In the genomic region with DNA sequence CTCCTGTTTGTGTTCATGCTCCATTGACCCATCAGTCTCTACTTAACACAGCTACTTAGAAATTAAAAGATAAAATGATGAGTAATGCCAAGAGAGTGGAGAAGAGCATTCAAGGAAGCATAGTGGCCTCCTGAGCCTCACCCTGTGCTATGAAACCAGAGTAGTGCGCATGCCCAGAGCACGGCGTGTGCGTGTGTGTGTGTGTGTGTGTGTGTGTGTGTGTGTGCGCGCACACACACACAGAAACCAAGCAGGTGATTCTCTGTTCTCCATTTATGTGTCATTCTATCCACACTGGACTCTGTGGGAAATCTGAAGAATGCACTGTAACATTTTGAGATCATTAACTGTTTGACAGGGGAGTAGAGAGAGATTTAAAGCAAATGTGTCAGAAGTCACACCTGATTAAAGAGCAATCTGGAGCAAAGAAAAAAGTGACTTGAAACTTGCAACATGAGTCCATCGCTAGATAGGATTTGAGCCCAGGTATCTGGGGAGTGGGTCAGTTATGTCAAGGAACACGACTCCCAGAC, we compare ENCODE assay signal across 21 mouse cellular contexts.
DNase-seq lines count a peak whose midpoint lies in the region; ATAC-seq and TF ChIP-seq lines count a peak whose summit lies in the region.
"Had no signal": no experiment of that assay in that cellular context is flagged by ENCODE, and none has a peak within 500 bp of the region (broad histone marks: within the 10 kb centered on the region; RNA-seq: fewer than 3 reads in every experiment).

No protein-coding gene starts in this region.

- H3K4me3 ChIP-seq in kidney, embryonic 15.5 days (replicated peaks), result no peak overlapping the region
- no peak overlapping the region for H3K4me3 ChIP-seq in kidney, postnatal 0 days (replicated peaks; ENCODE audit: low read depth, low read length)
- H3K4me3 ChIP-seq in kidney, adult 2 months (ENCODE audit: insufficient read depth, low read depth, low read length), result no peak overlapping the region
- no peak overlapping the region for H3K4me3 ChIP-seq in CH12.LX (replicated peaks in 1 of 3; ENCODE audit: low read depth in 2 of 3, low read length in 2 of 3, poor library complexity in 1 of 3)
- H3K4me3 ChIP-seq: embryonic facial prominence, embryonic 10.5 days; embryonic facial prominence, embryonic 12.5 days; forebrain, embryonic 13.5 days; forebrain, embryonic 15.5 days had no signal

- 0 out of 2 replicates have a peak overlapping the region, but pooled peaks have one; percentile 21 for H3K4me2 ChIP-seq in kidney, embryonic 15.5 days
- no peak overlapping the region for H3K4me2 ChIP-seq in kidney, postnatal 0 days (ENCODE audit: low read length)
- no peak overlapping the region for H3K4me2 ChIP-seq in CH12.LX (ENCODE audit: insufficient read depth, low read depth, poor library complexity, severe bottlenecking)
- H3K4me2 ChIP-seq: embryonic facial prominence, embryonic 12.5 days; forebrain, embryonic 13.5 days; forebrain, embryonic 15.5 days had no signal

- no peak for TF ChIP-seq EP300 in CH12.LX (IDR thresholded peaks at IDR 0.05; ENCODE audit: low read length)

- no peaks in the 10 kb centered on the region for H3K36me3 ChIP-seq in kidney, embryonic 15.5 days
- H3K36me3 ChIP-seq in kidney, postnatal 0 days (ENCODE audit: insufficient read depth, low read length), result no peaks in the 10 kb centered on the region
- H3K36me3 ChIP-seq in kidney, adult 2 months (ENCODE audit: control insufficient read depth, insufficient read depth, low read length), result no peaks in the 10 kb centered on the region
- no peaks in the 10 kb centered on the region for H3K36me3 ChIP-seq in CH12.LX (replicated peaks in 1 of 2; ENCODE audit: control insufficient read depth in 1 of 2, insufficient read depth in 1 of 2, low read length in 1 of 2)
- H3K36me3 ChIP-seq: embryonic facial prominence, embryonic 10.5 days; embryonic facial prominence, embryonic 12.5 days; forebrain, embryonic 15.5 days; G1E had no signal

- no peak overlapping the region for H3K9ac ChIP-seq in kidney, embryonic 15.5 days
- H3K9ac ChIP-seq in kidney, postnatal 0 days (ENCODE audit: low read depth, low read length), result no peak overlapping the region
- H3K9ac ChIP-seq in CH12.LX (ENCODE audit: insufficient read depth, low read depth), result no peak overlapping the region
- H3K9ac ChIP-seq: embryonic facial prominence, embryonic 12.5 days; forebrain, embryonic 13.5 days; forebrain, embryonic 15.5 days had no signal

- H3K27ac ChIP-seq in kidney, embryonic 15.5 days, result 0 out of 2 replicates have a peak overlapping the region, but pooled peaks have one; percentile 6
- H3K27ac ChIP-seq in kidney, postnatal 0 days, result no peak overlapping the region
- H3K27ac ChIP-seq in kidney, adult 2 months (ENCODE audit: insufficient read depth, low read depth, low read length), result no peak overlapping the region
- H3K27ac ChIP-seq in CH12.LX (ENCODE audit: insufficient read depth, low read depth), result no peak overlapping the region
- H3K27ac ChIP-seq: embryonic facial prominence, embryonic 10.5 days; embryonic facial prominence, embryonic 12.5 days; forebrain, embryonic 13.5 days; forebrain, embryonic 15.5 days had no signal

- no peak for DNase-seq in kidney, postnatal 10 days
- DNase-seq in kidney, postnatal 0 days (ENCODE audit: low spot score), result peak; percentile 79
- no peak for DNase-seq in kidney, adult 2 months
- no peak for DNase-seq in CH12.LX (ENCODE audit: extremely low read depth)
- no peak for DNase-seq in ovary, postnatal 14 days (ENCODE audit: low spot score)
- DNase-seq: adrenal gland, adult 8-10 months; adrenal gland, postnatal 14 days; adrenal gland, postnatal 36 days; cerebellum, adult 11-12 months; cerebellum, adult 2 months; cerebellum, adult 9-10 months; cerebellum, postnatal 10 days; cerebellum, postnatal 25 days had no signal

- H3K9me3 ChIP-seq in kidney, embryonic 15.5 days (replicated peaks), result no peaks in the 10 kb centered on the region
- H3K9me3 ChIP-seq in kidney, postnatal 0 days (replicated peaks; ENCODE audit: low read length), result no peaks in the 10 kb centered on the region
- H3K9me3 ChIP-seq in CH12.LX (replicated peaks; ENCODE audit: low read length), result no peaks in the 10 kb centered on the region
- H3K9me3 ChIP-seq: embryonic facial prominence, embryonic 10.5 days; embryonic facial prominence, embryonic 12.5 days; forebrain, embryonic 13.5 days; forebrain, embryonic 15.5 days; G1E had no signal

- H3K79me2 ChIP-seq in CH12.LX (replicated peaks; ENCODE audit: control insufficient read depth, extremely low read depth, insufficient read depth, poor library complexity, severe bottlenecking), result no peaks in the 10 kb centered on the region

- 49% methylated on average over 8 of the region's 8 CpGs for WGBS in kidney, embryonic 15.5 days
- 42% methylated on average over 8 of the region's 8 CpGs for WGBS in kidney, postnatal 0 days
- 30% methylated on average over 8 of the region's 8 CpGs for WGBS in kidney, adult 2 months

- TF ChIP-seq CTCF in kidney, postnatal 0 days (IDR thresholded peaks at IDR 0.05; ENCODE audit: low read depth), result no peak
- no peak for TF ChIP-seq CTCF in kidney, adult 2 months (conservative IDR thresholded peaks at IDR 0.05; ENCODE audit: insufficient read depth, insufficient read length, low read depth, low read length)
- no peak for TF ChIP-seq CTCF in CH12.LX (conservative IDR thresholded peaks at IDR 0.05 in 1 of 2, IDR thresholded peaks at IDR 0.05 in 1 of 2; ENCODE audit: low read depth in 2 of 2, low read length in 2 of 2)

- dilution Hi-C loops in CH12.LX (cut with MboI; ENCODE audit: extremely low pct_ligation_motif_present, extremely low pct_unique_long_range_greater_than_20kb, low sequenced_read_pairs), result no loop called here

- ATAC-seq in kidney, embryonic 15.5 days (replicated peaks; ENCODE audit: low FRiP score), result peak; percentile 93
- peak; percentile 83 for ATAC-seq in kidney, postnatal 0 days (replicated peaks; ENCODE audit: low FRiP score, low read depth)
- ATAC-seq: activated CD4-positive, CD25-positive, alpha-beta regulatory T cell, adult 4 months; forebrain, embryonic 13.5 days; forebrain, embryonic 15.5 days; Patski had no signal

- no peak for TF ChIP-seq RAD21 in CH12.LX (IDR thresholded peaks at IDR 0.05; ENCODE audit: low read depth, low read length)

- in situ Hi-C loops in CH12.LX (cut with MboI; ENCODE audit: low pct_ligation_motif_present, low pct_unique_long_range_greater_than_20kb, low sequenced_read_pairs), result no loop called here

- no peaks in the 10 kb centered on the region for H3K27me3 ChIP-seq in kidney, embryonic 15.5 days
- H3K27me3 ChIP-seq in kidney, postnatal 0 days (ENCODE audit: insufficient read depth, low read length), result no peaks in the 10 kb centered on the region
- no peaks in the 10 kb centered on the region for H3K27me3 ChIP-seq in kidney, adult 2 months (replicated peaks; ENCODE audit: control insufficient read depth, insufficient read depth, low read length)
- H3K27me3 ChIP-seq in CH12.LX (replicated peaks), result no peaks in the 10 kb centered on the region
- H3K27me3 ChIP-seq: embryonic facial prominence, embryonic 12.5 days; forebrain, embryonic 13.5 days; forebrain, embryonic 15.5 days had no signal

- peaks cover 9% of the 10 kb centered on the region; the same call in 1 of the 2 replicates for H3K4me1 ChIP-seq in kidney, embryonic 15.5 days
- H3K4me1 ChIP-seq in kidney, postnatal 0 days (replicated peaks; ENCODE audit: insufficient read depth, low read length), result no peaks in the 10 kb centered on the region
- H3K4me1 ChIP-seq in kidney, adult 2 months (ENCODE audit: control insufficient read depth, insufficient read depth, low read length), result no peaks in the 10 kb centered on the region; the same call in 1 of the 2 replicates
- H3K4me1 ChIP-seq in CH12.LX (ENCODE audit: control insufficient read depth in 1 of 2, insufficient read depth in 2 of 2), result peaks cover 0 to 2% of the 10 kb centered on the region in 2 experiments; a peak in 2 of 4 replicates
- H3K4me1 ChIP-seq: embryonic facial prominence, embryonic 12.5 days; forebrain, embryonic 13.5 days; forebrain, embryonic 15.5 days had no signal

- TF ChIP-seq POLR2A in kidney, adult 2 months (IDR thresholded peaks at IDR 0.05; ENCODE audit: low read depth, low read length), result no peak
- no peak for TF ChIP-seq POLR2A in CH12.LX (IDR thresholded peaks at IDR 0.05; ENCODE audit: low read depth, low read length)

TF ChIP-seq in CH12.LX, 34 proteins besides CTCF, POLR2A, EP300 and RAD21:
- TF ChIP-seq USF1 (IDR thresholded peaks at IDR 0.05; ENCODE audit: low read depth, low read length) (no peak), MYC (IDR thresholded peaks at IDR 0.05; ENCODE audit: low read depth, low read length) (no peak), SMC3 (IDR thresholded peaks at IDR 0.05; ENCODE audit: low read depth, low read length) (no peak), NRF1 (IDR thresholded peaks at IDR 0.05; ENCODE audit: low read depth, low read length) (peak; percentile 54)
